Mouse (Mus musculus) heart, embryonic 13.5 days (tissue): ENCODE results near the gene Ddi1. TPM values are rescaled to one million over a fixed set of nuclear protein-coding genes. Genes with fewer than 3 reads are reported as not detected.

ENCODE experiments used
- ATAC-seq: fragments of 200-750 bp; cut with Nextera tagmentation; 2 replicates; pipeline ENCODE4 v1.8.0; 2017; ENCODE audit warnings: moderate TSS enrichment; ENCODE audit not compliant: insufficient number of reproducible peaks, low FRiP score, low TSS enrichment; ENCODE audit errors: extremely low read depth
- H3K27ac ChIP-seq: fragments of 300-500 bp; sonication (generic); replicated peaks from 2 replicates; pipeline ENCODE4 v1.5.1; 2015; ENCODE audit warnings: moderate library complexity, mild to moderate bottlenecking, inconsistent platforms
- H3K27me3 ChIP-seq: fragments of 300-500 bp; sonication (generic); replicated peaks from 2 replicates; pipeline ENCODE4 v1.6.1; 2015; ENCODE audit warnings: mild to moderate bottlenecking, inconsistent platforms
- H3K36me3 ChIP-seq: fragments of 300-500 bp; sonication (generic); 2 replicates; pipeline ENCODE4 v1.6.1; 2015; ENCODE audit warnings: mild to moderate bottlenecking, inconsistent platforms
- H3K4me1 ChIP-seq: fragments of 300-500 bp; sonication (generic); 2 replicates; pipeline ENCODE4 v1.6.1; 2015; ENCODE audit warnings: inconsistent platforms
- H3K4me2 ChIP-seq: fragments of 300-500 bp; sonication (generic); 2 replicates; pipeline ENCODE4 v1.6.1; 2015; ENCODE audit warnings: inconsistent platforms, mild to moderate bottlenecking, moderate library complexity
- H3K4me3 ChIP-seq: fragments of 300-500 bp; sonication (generic); 2 replicates; pipeline ENCODE4 v1.5.1; 2015; ENCODE audit warnings: moderate library complexity, mild to moderate bottlenecking, inconsistent platforms
- H3K9ac ChIP-seq: fragments of 300-500 bp; sonication (generic); 2 replicates; pipeline ENCODE4 v1.6.1; 2015; ENCODE audit warnings: inconsistent platforms, mild to moderate bottlenecking, moderate library complexity
- H3K9me3 ChIP-seq: fragments of 300-500 bp; sonication (generic); 2 replicates; pipeline ENCODE4 v1.6.1; 2016; ENCODE audit warnings: inconsistent platforms
- WGBS: fragments of 180-500 bp; shearing (Covaris S2); methylation state at CpG from one replicate; pipeline ENCODE4 v1.1.7; 2015; ENCODE audit warnings: mixed read lengths; 5-methylcytosine and 5-hydroxymethylcytosine counted together
- polyA plus RNA-seq: library from polyadenylated mRNA; unstranded; fragments of >200 nt; fragmentation: Nextera tagmentation; extraction: Ambion mirVana; gene quantifications from 2 replicates; pipeline ENCODE4 v1.2.1, GENCODE M21; 2015

The Ddi1 gene
- polyA plus RNA-seq: 0.04 TPM in 2 replicates

- H3K36me3 ChIP-seq: no peaks in the 10 kb centered on the region
- no peak within 1 kb of the TSS for H3K4me3 ChIP-seq
- 64% methylated on average over 1 of the region's 1 CpGs for WGBS
- H3K4me2 ChIP-seq: no peak within 1 kb of the TSS
- no peak within 1 kb of the TSS for H3K27ac ChIP-seq
- H3K9me3 ChIP-seq: no peaks in the 10 kb centered on the region
- ATAC-seq: no peak
- H3K27me3 ChIP-seq: no peaks in the 10 kb centered on the region
- no peak within 1 kb of the TSS for H3K9ac ChIP-seq
- H3K4me1 ChIP-seq: peaks cover 11% of the 10 kb centered on the region; the same call in 1 of the 2 replicates
These were observed at the start of gene Ddi1 for GRCm38 (mm10) chr9:6269796-6270280. Ddi1 (minus strand) TSS chr9:6269846.

DNA sequence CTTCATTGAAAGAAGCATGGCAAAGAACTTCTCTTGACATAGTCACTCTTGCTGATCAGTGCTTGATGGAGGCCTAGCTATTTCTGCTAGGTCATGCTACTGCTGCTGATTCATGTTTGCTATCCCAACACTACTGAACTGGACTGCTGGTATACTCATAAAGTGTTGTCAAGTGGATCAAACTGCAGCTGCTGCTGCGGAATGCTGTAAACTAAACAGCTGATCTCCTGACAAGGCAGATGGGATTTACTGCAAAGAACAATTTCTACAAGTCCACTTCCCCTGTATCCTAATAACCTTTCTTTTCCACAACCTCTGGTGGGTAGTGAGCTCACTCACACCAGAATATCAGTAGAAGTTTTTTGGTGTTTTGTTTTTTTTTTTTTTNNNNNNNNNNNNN lies 47.5 kb upstream of the Ddi1 start:
- H3K4me2 ChIP-seq: no peak overlapping the region
- WGBS: 81% methylated on average over 1 of the region's 1 CpGs
- H3K4me3 ChIP-seq: no peak overlapping the region
- no peak overlapping the region for H3K9ac ChIP-seq
- ATAC-seq: no peak
- no peak overlapping the region for H3K27ac ChIP-seq
- H3K9me3 ChIP-seq: no peaks in the 10 kb centered on the region
- H3K27me3 ChIP-seq: no peaks in the 10 kb centered on the region
- H3K36me3 ChIP-seq: no peaks in the 10 kb centered on the region
- no peaks in the 10 kb centered on the region for H3K4me1 ChIP-seq

- H3K36me3 ChIP-seq: no peaks in the 10 kb centered on the region
- no peak overlapping the region for H3K4me2 ChIP-seq
- no peaks in the 10 kb centered on the region for H3K9me3 ChIP-seq
- ATAC-seq: no peak
- no peak overlapping the region for H3K4me3 ChIP-seq
- H3K9ac ChIP-seq: no peak overlapping the region
- no peak overlapping the region for H3K27ac ChIP-seq
- H3K27me3 ChIP-seq: no peaks in the 10 kb centered on the region
- H3K4me1 ChIP-seq: no peaks in the 10 kb centered on the region
- 84% methylated on average over 3 of the region's 3 CpGs for WGBS
These were observed 36.2 kb upstream of the Ddi1 start for GRCm38 (mm10) chr9:6305847-6306246.

DNA sequence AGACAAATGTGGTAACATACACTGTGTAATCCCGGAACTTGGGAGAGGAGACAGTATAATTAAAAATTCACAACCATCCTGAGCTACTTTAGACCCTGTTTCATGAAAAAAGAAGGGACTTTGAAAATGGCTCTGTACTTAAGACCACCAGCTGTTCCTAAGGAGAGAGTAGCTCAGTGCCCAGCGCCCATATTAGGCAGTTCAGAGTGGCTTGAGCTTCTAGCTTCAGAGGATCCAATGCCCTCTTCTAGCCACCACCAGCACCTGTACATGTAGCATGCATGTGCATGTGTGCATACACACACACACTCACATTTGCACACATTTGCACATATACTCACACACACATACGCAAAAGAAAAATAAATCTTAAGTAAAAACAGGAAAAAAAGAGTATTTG lies 34.9 kb upstream of the Ddi1 start:
- H3K4me2 ChIP-seq: no peak overlapping the region
- H3K27ac ChIP-seq: no peak overlapping the region
- no peaks in the 10 kb centered on the region for H3K27me3 ChIP-seq
- H3K4me1 ChIP-seq: no peaks in the 10 kb centered on the region
- no peak for ATAC-seq
- no peaks in the 10 kb centered on the region for H3K36me3 ChIP-seq
- H3K4me3 ChIP-seq: no peak overlapping the region
- H3K9ac ChIP-seq: no peak overlapping the region
- no peaks in the 10 kb centered on the region for H3K9me3 ChIP-seq
- WGBS: 88% methylated on average over 3 of the region's 3 CpGs

GRCm38 (mm10) chr9:6302050-6302449 lies 32.4 kb upstream of the Ddi1 start:
- no peaks in the 10 kb centered on the region for H3K4me1 ChIP-seq
- no peak overlapping the region for H3K27ac ChIP-seq
- 72% methylated on average over 3 of the region's 3 CpGs for WGBS
- H3K9me3 ChIP-seq: no peaks in the 10 kb centered on the region
- no peak overlapping the region for H3K4me2 ChIP-seq
- H3K4me3 ChIP-seq: no peak overlapping the region
- H3K9ac ChIP-seq: no peak overlapping the region
- ATAC-seq: no peak
- H3K36me3 ChIP-seq: no peaks in the 10 kb centered on the region
- H3K27me3 ChIP-seq: no peaks in the 10 kb centered on the region

DNA sequence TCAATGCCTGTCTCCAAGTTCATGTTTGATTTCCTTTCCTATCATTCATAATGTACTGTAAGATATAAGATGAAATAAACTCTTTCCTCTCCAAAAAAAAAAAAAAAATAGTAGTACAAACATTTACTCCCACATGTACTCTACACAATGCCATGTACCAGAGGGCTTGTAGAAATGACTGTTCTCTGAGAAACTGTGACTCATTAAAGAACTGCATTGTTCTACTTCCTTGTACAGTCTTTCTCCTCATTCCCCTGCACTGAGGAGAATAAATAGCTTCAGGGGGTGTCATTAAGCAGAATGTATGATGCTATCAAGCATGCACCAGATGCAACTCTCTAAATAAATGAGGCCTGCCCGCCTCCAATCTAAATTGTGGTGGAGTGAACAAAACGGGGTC lies 28.9 kb upstream of the Ddi1 start:
- H3K9ac ChIP-seq: no peak overlapping the region
- no peak overlapping the region for H3K27ac ChIP-seq
- H3K4me3 ChIP-seq: no peak overlapping the region
- H3K9me3 ChIP-seq: no peaks in the 10 kb centered on the region
- no peaks in the 10 kb centered on the region for H3K36me3 ChIP-seq
- H3K4me1 ChIP-seq: no peaks in the 10 kb centered on the region
- H3K4me2 ChIP-seq: no peak overlapping the region
- ATAC-seq: no peak
- 67% methylated on average over 2 of the region's 2 CpGs for whole genome bisulfite sequencing
- H3K27me3 ChIP-seq: no peaks in the 10 kb centered on the region

DNA sequence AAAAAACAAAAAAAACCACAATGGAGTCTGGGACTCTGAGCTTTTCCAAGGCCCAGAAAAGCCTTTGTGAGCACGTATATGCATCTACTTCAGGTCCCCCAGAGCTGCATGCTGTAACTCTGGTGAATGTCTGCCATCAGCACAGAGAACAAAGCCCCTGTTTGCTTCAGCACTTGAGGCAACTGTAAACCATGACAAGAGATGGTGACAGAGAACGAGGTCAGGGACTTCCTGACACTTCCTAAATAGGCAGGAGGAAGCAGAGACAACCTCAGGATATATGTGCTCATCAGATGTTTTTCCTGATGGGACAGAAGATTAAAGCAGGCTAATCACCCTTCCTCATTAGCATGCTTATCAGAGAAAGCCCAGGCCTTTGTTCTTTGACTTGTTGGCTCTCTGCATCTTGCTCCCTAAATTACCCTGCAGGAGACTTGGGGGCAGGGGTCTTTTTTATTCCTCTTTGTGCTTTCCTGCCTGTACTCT lies 19.6 kb upstream of the Ddi1 start:
- Histone ChIP-seq H3K4me2 (no peak overlapping the region), H3K36me3 (no peaks in the 10 kb centered on the region), H3K27ac (no peak overlapping the region), H3K4me3 (no peak overlapping the region), H3K9ac (no peak overlapping the region), H3K27me3 (no peaks in the 10 kb centered on the region), H3K9me3 (no peaks in the 10 kb centered on the region), H3K4me1 (peaks cover 10% of the 10 kb centered on the region)
- no peak for ATAC-seq
- WGBS: 9% methylated on average over 2 of the region's 2 CpGs

DNA sequence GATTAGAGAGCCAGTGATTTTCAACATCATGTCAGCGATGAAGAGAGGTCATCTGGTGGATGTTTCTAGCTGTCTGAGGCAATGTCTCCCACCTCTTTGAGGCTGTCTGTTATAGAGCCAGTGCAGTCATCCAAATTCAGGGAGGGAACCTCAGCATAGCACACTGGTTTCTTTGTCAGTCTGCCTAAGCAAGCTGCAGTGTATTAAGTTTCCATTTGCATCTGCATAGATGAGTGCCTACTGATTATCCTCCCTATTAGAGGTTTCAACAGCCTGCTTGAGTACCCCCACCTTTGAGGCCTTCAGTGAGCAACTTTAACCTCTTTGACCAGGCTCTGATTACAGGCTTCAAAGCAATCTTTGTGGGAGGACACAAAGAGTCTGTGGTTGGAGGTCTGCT lies 17.1 kb upstream of the Ddi1 start:
- ATAC-seq: no peak
- no peak overlapping the region for H3K9ac ChIP-seq

DNA sequence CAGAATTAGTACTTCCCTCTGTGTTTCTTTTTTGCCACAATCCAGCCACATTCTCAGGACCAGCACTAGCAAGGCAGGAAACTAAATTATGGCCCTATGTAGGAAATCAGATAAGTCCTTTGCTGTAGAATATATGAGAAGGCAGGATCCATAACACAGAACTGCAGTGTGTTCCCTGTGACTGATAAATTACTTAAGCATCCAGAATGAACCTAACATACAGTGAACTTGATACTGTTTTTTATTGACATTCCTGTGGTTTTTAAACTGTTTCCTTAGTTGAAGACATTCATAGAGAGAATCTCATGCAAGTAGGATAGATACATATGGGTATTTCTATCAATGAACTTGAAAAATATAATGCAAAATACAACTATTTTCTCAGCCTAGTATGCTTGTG lies 7.9 kb upstream of the Ddi1 start:
- ATAC-seq: no peak
- H3K27ac ChIP-seq: no peak overlapping the region
- no peaks in the 10 kb centered on the region for H3K4me1 ChIP-seq
- no peaks in the 10 kb centered on the region for H3K9me3 ChIP-seq
- no peak overlapping the region for H3K9ac ChIP-seq
- no peak overlapping the region for H3K4me2 ChIP-seq
- no peaks in the 10 kb centered on the region for H3K36me3 ChIP-seq
- H3K4me3 ChIP-seq: no peak overlapping the region
- no peaks in the 10 kb centered on the region for H3K27me3 ChIP-seq

More for the DNA sequence above, 17.1 kb upstream of the Ddi1 start:
- Histone ChIP-seq H3K4me3 (no peak overlapping the region), H3K4me2 (no peak overlapping the region), H3K9me3 (no peaks in the 10 kb centered on the region), H3K27me3 (no peaks in the 10 kb centered on the region), H3K4me1 (peaks cover 10% of the 10 kb centered on the region), H3K36me3 (no peaks in the 10 kb centered on the region), H3K27ac (no peak overlapping the region)
- 41% methylated on average over 1 of the region's 1 CpGs for WGBS

DNA sequence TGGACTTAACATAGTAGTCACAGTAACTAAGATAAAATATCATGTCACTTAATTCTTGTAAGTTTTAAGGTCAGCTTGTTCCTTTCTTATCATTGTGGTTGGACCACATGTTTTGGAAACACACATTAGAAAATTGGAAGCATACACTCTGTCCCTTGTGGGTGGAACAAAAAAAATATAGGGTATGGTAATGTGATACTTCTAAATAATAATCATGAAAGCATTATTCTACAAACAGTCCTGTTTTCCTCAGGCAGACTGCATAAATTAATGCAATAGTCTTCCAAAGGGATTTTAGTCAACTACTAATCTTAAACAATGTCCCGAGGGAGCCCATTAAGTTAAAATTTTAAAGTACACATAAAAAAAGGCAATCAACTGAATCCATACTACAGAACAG lies 6.7 kb upstream of the Ddi1 start:
- Histone ChIP-seq H3K4me2 (no peak overlapping the region), H3K36me3 (no peaks in the 10 kb centered on the region), H3K9me3 (no peaks in the 10 kb centered on the region), H3K4me3 (no peak overlapping the region), H3K4me1 (no peaks in the 10 kb centered on the region), H3K9ac (no peak overlapping the region), H3K27me3 (no peaks in the 10 kb centered on the region), H3K27ac (no peak overlapping the region)
- 73% methylated on average over 1 of the region's 1 CpGs for WGBS
- no peak for ATAC-seq

- Histone ChIP-seq H3K9me3 (no peaks in the 10 kb centered on the region), H3K27me3 (no peaks in the 10 kb centered on the region), H3K36me3 (no peaks in the 10 kb centered on the region), H3K4me1 (peaks cover 1% of the 10 kb centered on the region; the same call in 1 of the 2 replicates), H3K27ac (no peak overlapping the region), H3K4me2 (no peak overlapping the region), H3K4me3 (no peak overlapping the region), H3K9ac (no peak overlapping the region)
- WGBS: 76% methylated on average over 2 of the region's 2 CpGs
- no peak for ATAC-seq
These were observed 4.8 kb downstream of the Ddi1 start for GRCm38 (mm10) chr9:6264820-6265219.

DNA sequence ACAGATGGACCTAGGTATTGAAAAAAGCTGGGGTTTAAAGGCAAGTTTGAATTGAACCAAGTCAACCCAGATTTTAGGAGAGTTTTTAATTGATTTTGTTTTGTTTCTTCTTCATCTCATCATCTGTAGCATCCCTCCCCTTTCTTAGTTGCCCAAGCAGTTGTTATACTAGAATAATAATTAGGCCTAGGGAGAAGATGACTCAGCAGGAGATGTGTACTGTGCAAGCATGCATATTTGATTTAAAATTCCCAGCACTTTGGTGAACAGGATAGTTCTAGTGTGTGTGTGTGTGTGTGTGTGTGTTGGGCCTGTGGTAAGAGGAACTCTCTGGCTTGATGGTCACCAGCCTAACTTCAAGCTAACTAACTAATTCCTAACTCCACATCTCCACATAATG lies 12.6 kb downstream of the Ddi1 start:
- H3K36me3 ChIP-seq: no peaks in the 10 kb centered on the region
- H3K27me3 ChIP-seq: no peaks in the 10 kb centered on the region
- H3K9me3 ChIP-seq: no peaks in the 10 kb centered on the region
- no peaks in the 10 kb centered on the region for H3K4me1 ChIP-seq
- no peak for ATAC-seq
- no peak overlapping the region for H3K4me3 ChIP-seq
- no peak overlapping the region for H3K4me2 ChIP-seq
- no peak overlapping the region for H3K27ac ChIP-seq
- no peak overlapping the region for H3K9ac ChIP-seq
